Mouse (Mus musculus) neural tube, embryonic 11.5 days (tissue): Measurements from ENCODE around the gene Scrn1. TPM values are rescaled to one million over a fixed set of nuclear protein-coding genes. Genes with fewer than 3 reads are reported as not detected.

Experiments used
- ATAC-seq: fragments of 200-750 bp; cut with Nextera tagmentation; 2 replicates; pipeline ENCODE4 v1.8.0; 2017; ENCODE audit warnings: moderate number of reproducible peaks, mild to moderate bottlenecking, moderate TSS enrichment, moderate library complexity; ENCODE audit not compliant: insufficient read depth, low FRiP score, low TSS enrichment
- DNase-seq: peaks from one replicate; pipeline ENCODE4 v3.0.0-alpha.2; 2015; ENCODE audit warnings: low spot score
- H3K27ac ChIP-seq: fragments of 300-500 bp; sonication (generic); 2 replicates; pipeline ENCODE4 v1.5.1; 2014; ENCODE audit warnings: low read depth, mild to moderate bottlenecking, low read length
- H3K27me3 ChIP-seq: fragments of 300-500 bp; sonication (generic); 2 replicates; pipeline ENCODE4 v1.6.1; 2014; ENCODE audit warnings: mild to moderate bottlenecking, low read length, mixed read lengths; ENCODE audit not compliant: control insufficient read depth, insufficient read depth
- H3K36me3 ChIP-seq: fragments of 300-500 bp; sonication (generic); 2 replicates; pipeline ENCODE4 v1.6.1; 2014; ENCODE audit warnings: mild to moderate bottlenecking, low read length, moderate library complexity, mixed read lengths; ENCODE audit not compliant: control insufficient read depth, insufficient read depth
- H3K4me1 ChIP-seq: fragments of 300-500 bp; sonication (generic); 2 replicates; pipeline ENCODE4 v1.6.1; 2014; ENCODE audit warnings: low read length, mixed read lengths; ENCODE audit not compliant: control insufficient read depth, insufficient read depth
- H3K4me2 ChIP-seq: fragments of 300-500 bp; sonication (generic); 2 replicates; pipeline ENCODE4 v1.6.1; 2014; ENCODE audit warnings: low read depth, mild to moderate bottlenecking, moderate library complexity
- H3K4me3 ChIP-seq: fragments of 300-500 bp; sonication (generic); 2 replicates; pipeline ENCODE4 v1.5.1; 2014; ENCODE audit warnings: low read depth, low read length
- H3K9ac ChIP-seq: fragments of 300-500 bp; sonication (generic); 2 replicates; pipeline ENCODE4 v1.6.1; 2014; ENCODE audit warnings: mild to moderate bottlenecking, low read length
- H3K9me3 ChIP-seq: fragments of 300-500 bp; sonication (generic); 2 replicates; pipeline ENCODE4 v1.6.1; 2016; ENCODE audit warnings: low read length; ENCODE audit not compliant: control insufficient read depth
- WGBS: fragments of 180-500 bp; shearing (Covaris S2); extraction: QIAGEN DNeasy Blood & Tissue Kit; methylation state at CpG from one replicate; pipeline ENCODE4 v1.1.7; 2014; 5-methylcytosine and 5-hydroxymethylcytosine counted together
- polyA plus RNA-seq: library from polyadenylated mRNA; unstranded; fragments of >200 nt; fragmentation: Nextera tagmentation; extraction: Ambion mirVana; gene quantifications from 2 replicates; pipeline ENCODE4 v1.2.1, GENCODE M21; 2014

Scrn1 gene
- polyA plus RNA-seq, 1 experiment from 2014 or later, result 66.7 TPM

- Histone ChIP-seq H3K9ac (no peak overlapping the region), H3K27me3 (no peaks in the 10 kb centered on the region), H3K4me3 (no peak overlapping the region), H3K9me3 (no peaks in the 10 kb centered on the region), H3K4me2 (no peak overlapping the region), H3K4me1 (no peaks in the 10 kb centered on the region), H3K36me3 (no peaks in the 10 kb centered on the region), H3K27ac (no peak overlapping the region)
- DNase-seq (no peak), ATAC-seq (no peak)
- 70% methylated on average over 8 of the region's 8 CpGs for WGBS
Observed at GRCm38 (mm10) chr6:54463701-54464458, 102.4 kb downstream of the Scrn1 start.

DNA sequence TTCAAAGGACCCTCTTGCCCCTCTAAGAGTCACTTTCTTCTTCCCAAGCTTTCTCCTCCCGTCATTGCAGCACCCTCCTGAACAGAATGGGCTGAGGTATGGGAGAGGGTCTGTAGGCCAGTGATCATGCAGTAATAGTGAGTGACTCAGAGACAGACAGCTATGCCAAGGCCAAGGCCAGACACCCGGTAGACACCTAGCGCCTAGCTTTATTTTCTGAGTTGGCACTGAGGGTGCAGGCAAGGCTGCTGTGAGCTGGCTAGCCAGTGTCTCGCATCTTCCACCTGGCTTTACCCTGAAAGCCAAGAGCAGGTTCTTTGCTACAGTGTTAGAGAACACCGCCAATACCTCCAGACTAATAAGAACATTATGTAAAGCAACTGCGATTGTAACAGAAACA is 103.5 kb downstream of the Scrn1 start:
- Histone ChIP-seq H3K27me3 (no peaks in the 10 kb centered on the region), H3K4me3 (no peak overlapping the region), H3K27ac (no peak overlapping the region), H3K9me3 (no peaks in the 10 kb centered on the region), H3K9ac (no peak overlapping the region), H3K36me3 (no peaks in the 10 kb centered on the region), H3K4me2 (no peak overlapping the region), H3K4me1 (no peaks in the 10 kb centered on the region)
- WGBS, result 89% methylated on average over 6 of the region's 6 CpGs
- DNase-seq (no peak), ATAC-seq (no peak)

DNA sequence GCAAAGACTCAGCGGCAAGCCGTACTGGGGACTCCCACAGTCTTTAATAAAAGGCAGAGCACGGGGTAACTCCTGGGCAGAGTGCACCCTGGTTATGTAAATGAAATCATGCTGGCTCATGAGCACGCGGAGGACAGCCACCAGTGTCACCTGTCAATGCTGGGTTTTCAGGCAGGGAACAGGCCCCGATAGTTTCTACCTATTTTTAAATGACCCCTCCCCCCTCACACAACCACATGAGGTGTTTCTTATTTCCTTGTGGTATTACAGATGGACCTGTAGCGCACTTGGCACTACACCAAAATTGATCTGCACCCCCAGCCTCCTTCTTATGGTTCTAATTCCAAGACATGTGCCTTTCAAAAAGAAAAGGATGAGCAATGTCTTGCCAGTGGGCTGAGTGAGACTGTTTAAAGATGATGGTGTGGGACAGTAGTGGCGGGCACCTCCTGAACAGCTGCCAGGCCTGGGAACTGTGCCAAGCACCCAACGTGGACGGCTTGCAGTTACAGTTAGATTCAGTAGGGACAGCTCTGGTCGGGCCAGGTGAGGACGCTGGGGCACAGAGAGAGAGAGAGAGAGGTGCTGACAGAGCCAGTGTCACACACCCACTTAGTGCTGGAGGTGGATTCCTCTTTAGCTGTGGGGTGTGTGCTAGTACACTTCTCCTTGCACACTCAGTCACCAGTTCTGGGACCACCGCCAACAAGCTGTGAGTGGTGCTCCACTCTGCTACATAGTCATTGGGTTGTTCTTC is 105.2 kb downstream of the Scrn1 start:
- H3K4me3 ChIP-seq, result no peak overlapping the region
- no peaks in the 10 kb centered on the region for H3K36me3 ChIP-seq
- H3K4me2 ChIP-seq, result no peak overlapping the region
- 79% methylated on average over 13 of the region's 13 CpGs for WGBS
- ATAC-seq, result no peak
- H3K27me3 ChIP-seq, result no peaks in the 10 kb centered on the region
- no peaks in the 10 kb centered on the region for H3K4me1 ChIP-seq
- DNase-seq, result no peak
- no peak overlapping the region for H3K27ac ChIP-seq
- H3K9me3 ChIP-seq, result no peaks in the 10 kb centered on the region
- H3K9ac ChIP-seq, result no peak overlapping the region

GRCm38 (mm10) chr6:54460172-54460914 is 105.9 kb downstream of the Scrn1 start:
- H3K27ac ChIP-seq, result no peak overlapping the region
- H3K9me3 ChIP-seq, result no peaks in the 10 kb centered on the region
- no peaks in the 10 kb centered on the region for H3K27me3 ChIP-seq
- ATAC-seq (no peak), DNase-seq (no peak)
- 79% methylated on average over 6 of the region's 6 CpGs for WGBS
- no peaks in the 10 kb centered on the region for H3K36me3 ChIP-seq
- no peak overlapping the region for H3K4me2 ChIP-seq
- no peaks in the 10 kb centered on the region for H3K4me1 ChIP-seq
- no peak overlapping the region for H3K9ac ChIP-seq
- H3K4me3 ChIP-seq, result no peak overlapping the region

DNA sequence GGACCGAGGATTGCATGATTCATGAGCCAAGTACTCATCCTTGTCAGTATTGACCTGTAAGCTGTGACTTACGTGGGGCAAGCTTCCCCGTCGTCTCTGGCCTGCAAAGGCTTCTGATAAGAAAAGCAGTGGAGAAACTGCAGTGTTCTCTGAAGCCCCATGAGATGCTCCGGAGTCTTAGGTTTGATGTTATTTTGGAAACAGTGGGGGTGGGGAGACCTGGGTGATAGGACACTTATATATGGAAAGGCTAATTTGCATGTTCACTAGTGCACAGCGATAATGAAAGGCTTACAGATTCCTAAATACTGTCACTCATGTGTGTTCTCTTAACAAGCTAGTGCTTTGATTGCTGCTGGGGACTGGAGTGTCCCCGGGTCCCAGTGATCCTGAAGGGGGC is 106.6 kb downstream of the Scrn1 start:
- ATAC-seq (no peak), DNase-seq (no peak)
- Histone ChIP-seq H3K27me3 (no peaks in the 10 kb centered on the region), H3K4me1 (no peaks in the 10 kb centered on the region), H3K9me3 (no peaks in the 10 kb centered on the region), H3K36me3 (no peaks in the 10 kb centered on the region), H3K27ac (no peak overlapping the region), H3K4me2 (no peak overlapping the region), H3K4me3 (no peak overlapping the region), H3K9ac (no peak overlapping the region)
- 77% methylated on average over 7 of the region's 7 CpGs for WGBS

Other genes starting within 250 kb of the Scrn1 start
- 0.78 and 0.88 TPM in 2 replicates for gene Prr15, start 240.7 kb downstream of the Scrn1 start, polyA plus RNA-seq
- gene Wipf3, start 136.9 kb downstream of the Scrn1 start, polyA plus RNA-seq, result 0.34 and 0.80 TPM in 2 replicates
- gene Plekha8, start 28.6 kb upstream of the Scrn1 start, polyA plus RNA-seq, result 21.4 and 22.0 TPM in 2 replicates
- 20.7 and 21.5 TPM in 2 replicates for gene Fkbp14, start 30.8 kb upstream of the Scrn1 start, polyA plus RNA-seq
- 30.5 and 35.8 TPM in 2 replicates for gene Mturn, start 115.1 kb upstream of the Scrn1 start, polyA plus RNA-seq